Mouse (Mus musculus) adipose tissue, adult 10 weeks (tissue): Measurements from ENCODE around the gene Xkrx. TPM values are rescaled to one million over a fixed set of nuclear protein-coding genes. Genes with fewer than 3 reads are reported as not detected.

Source experiments
- polyA plus RNA-seq: library from polyadenylated mRNA; stranded (reverse); fragments of 350-450 nt; fragmentation: Illumina TruSeq; extraction: RNeasy Lipid Tissue Mini Kit (QIAGEN cat#74804); gene quantifications from one replicate; pipeline ENCODE4 v1.2.3, GENCODE M21; 2014; ENCODE audit warnings: low read depth, low replicate concordance

The Xkrx gene
- polyA plus RNA-seq: 16.2 TPM

GRCm38 (mm10) chrX:134162043-134162720 is at the start of gene Xkrx:
Gene Xkrx (minus strand): TSS chrX:134162076.

DNA sequence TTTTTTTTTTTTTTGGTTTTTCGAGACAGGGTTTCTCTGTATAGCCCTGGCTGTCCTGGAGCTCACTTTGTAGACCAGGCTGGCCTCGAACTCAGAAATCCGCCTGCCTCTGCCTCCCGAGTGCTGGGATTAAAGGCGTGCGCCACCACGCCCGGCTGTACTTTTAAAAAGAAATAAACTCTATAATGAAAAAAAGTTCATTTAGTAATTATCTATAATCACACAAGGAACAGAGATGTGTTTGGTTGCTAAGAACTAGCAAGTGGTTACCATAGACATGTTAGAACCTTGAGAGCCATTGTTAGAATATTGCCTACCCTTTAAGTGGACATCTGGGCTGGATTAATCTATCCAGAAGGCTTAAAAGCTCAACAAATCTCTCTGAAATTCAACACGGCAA is 25.3 kb upstream of the Xkrx start, which contains the start of gene Arl13a:
Arl13a (plus strand) TSS at position 301 of the 400 bp plus-strand sequence.

Other genes starting within 250 kb of the Xkrx start
- gene Sytl4, start 180.3 kb downstream of the Xkrx start, polyA plus RNA-seq: 130 TPM
- gene Cstf2, start 102.9 kb downstream of the Xkrx start, polyA plus RNA-seq: 35.9 TPM
- 1.2 TPM for gene Arl13a, start 25.4 kb upstream of the Xkrx start, polyA plus RNA-seq
- 0.36 TPM for gene Nox1, start 59.9 kb upstream of the Xkrx start, polyA plus RNA-seq
- gene Trmt2b, start 114.9 kb upstream of the Xkrx start, polyA plus RNA-seq: 15.2 TPM
- 2.4 TPM for gene Tmem35a, start 133.1 kb upstream of the Xkrx start, polyA plus RNA-seq
- gene Cenpi, start 146.0 kb upstream of the Xkrx start, polyA plus RNA-seq: 0.58 TPM
- 1.3 TPM for gene Drp2, start 242.5 kb upstream of the Xkrx start, polyA plus RNA-seq